Mouse (Mus musculus) stomach, postnatal 0 days (tissue): ENCODE measurements at regions not wholly inside any gene's neighbourhood (a gene's known extent, or its start where the extent isn't known, plus 50 kb on each side); places are given as distances from the start of the nearest gene placed in this dataset.

ENCODE experiments used
- CTCF ChIP-seq: IDR thresholded peaks from 2 replicates; pipeline ENCODE4 v1.5.1; 2016; ENCODE audit warnings: antibody characterized with exemption, low read depth, mild to moderate bottlenecking, moderate library complexity
- EP300 ChIP-seq: optimal IDR thresholded peaks from 2 replicates; pipeline ENCODE3; 2016; ENCODE audit warnings: antibody characterized with exemption

- TF ChIP-seq CTCF (no peak), EP300 (no peak)
These were observed 760.0 kb upstream of the Lrrc6 start for GRCm38 (mm10) chr15:67260666-67261065.
